Mouse (Mus musculus) spleen, postnatal 10 days (tissue): Measurements from ENCODE around the gene Tsen54.

ENCODE experiments used
- DNase-seq, 2 experiments: peaks; one replicate each; pipeline ENCODE4 v3.0.0; 2021 to 2022; ENCODE audit warnings: low spot score in 2 of 2

Tsen54 gene

DNA sequence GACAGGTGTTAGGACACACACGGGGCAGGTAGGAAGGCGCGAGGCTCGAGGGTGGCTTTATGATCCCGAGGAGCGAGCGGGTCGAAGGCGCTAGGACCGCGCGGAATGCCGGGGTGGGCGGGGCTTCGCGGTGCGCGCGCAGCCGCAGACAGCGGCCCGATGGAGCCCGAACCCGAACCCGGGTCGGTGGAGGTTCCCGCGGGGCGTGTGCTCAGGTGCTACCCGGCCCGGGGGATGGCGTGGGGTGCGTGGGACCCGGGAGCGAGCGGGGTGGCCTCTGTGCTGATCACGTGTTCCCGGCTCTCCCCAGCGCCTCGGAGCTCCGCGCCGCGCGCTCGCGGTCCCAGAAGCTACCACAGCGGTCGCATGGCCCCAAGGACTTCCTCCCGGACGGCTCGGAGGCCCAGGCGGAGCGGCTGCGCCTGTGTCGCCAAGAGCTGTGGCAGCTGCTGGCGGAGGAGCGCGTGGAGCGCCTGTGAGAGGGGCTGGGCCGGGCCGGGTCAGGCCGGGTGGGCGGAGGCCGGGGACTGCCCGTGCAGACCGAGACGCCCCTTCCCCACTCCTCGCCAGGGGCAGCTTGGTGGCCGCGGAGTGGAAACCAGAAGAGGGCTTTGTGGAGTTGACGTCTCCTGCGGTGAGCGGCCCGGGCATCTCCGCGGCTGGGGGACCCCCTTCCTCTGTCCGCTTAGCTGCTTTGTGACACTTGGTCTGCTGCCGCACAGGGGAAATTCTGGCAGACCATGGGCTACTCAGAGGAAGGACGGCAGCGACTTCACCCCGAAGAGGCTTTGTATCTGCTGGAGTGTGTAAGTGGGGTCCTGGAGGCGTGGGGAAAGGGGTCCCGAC lies at the start of gene Tsen54:
TSS of gene Tsen54 (plus strand) at position 120 of the 846 bp plus-strand sequence.
- peak; percentile 94 to 96 for DNase-seq

DNA sequence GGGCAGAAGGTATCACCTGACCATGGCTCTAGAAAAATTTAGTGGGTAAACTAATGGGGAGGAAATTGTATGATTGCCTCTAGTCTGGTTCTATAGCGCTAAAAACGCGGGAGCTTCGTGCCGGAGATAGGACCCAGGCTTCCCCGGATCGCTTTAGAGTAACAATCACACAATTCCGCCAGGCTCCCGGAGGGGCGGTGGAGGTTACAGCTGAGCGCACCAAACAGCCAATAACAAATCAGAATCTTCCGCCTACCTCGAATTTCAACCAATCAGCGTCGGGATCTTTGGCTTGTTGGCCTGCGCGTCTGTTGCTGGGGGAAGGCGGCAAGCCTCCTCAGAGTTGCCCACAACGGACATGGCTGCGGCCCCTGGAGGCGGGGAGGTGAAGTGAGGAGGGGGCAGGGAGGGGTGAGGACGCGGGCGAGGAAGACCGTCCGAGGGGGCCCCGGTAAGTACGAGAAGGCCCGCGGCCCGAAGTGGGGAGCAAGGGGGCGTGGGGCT lies 49.4 kb upstream of the Tsen54 start, which contains the start of gene Tmem94:
TSS of gene Tmem94 (plus strand) at position 331 of the 504 bp plus-strand sequence.
- peak; percentile 93 to 95 for DNase-seq

DNA sequence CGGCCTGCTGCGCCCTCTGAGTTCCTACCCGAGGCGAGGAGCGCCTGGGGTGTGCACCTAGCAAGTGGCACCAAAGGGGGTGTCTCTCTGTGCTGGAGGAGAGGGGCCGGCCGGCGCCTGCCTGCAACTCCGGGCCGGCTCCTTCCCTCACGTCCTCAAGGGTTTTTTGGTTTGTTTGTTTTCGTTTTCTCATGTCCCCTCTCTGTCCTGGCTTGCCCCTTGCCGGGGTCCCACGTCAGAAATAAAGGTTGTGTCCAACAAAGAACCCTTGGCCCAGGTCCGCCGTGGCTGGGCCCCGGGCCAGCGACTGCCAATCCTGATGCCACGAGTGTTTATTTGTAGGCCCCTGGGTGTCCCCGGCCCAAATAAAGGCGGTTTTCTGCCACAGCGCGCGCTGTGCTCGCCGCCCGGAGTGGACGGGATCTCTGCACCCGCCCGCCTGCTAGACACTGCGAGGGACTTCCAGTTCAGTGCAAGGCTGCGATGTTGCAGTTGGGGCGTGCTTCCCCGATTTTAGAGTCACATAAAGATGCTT lies 48.9 kb upstream of the Tsen54 start:
- peak in 1 of 2 experiments; percentile 60 for DNase-seq

DNA sequence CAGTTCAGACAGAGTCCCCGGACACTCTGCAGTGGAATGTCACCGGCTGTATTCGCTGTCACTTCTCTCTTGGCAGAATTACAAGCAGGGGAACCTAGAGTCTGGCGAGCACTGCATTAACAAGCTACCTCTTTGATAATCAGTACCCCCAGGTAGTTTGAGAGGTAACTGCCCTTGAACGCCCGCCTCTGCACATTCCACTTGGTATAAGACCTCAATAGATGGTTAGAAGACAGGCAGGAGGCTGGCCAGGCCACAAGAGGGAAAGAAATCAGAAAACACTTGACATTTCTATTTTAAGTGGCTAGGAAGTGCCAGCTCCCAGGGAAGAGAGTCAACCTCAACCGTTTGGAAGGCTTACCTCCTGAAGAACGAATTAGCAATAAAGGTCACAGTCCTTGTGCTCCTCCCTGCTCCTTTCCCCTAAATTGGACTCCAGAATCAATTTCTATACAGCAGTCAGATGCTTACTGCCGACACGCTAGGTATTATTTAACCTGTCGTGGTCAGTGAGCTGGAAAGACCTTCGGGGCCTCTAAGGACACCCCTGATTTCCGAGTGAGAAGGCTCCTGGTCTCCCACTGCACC lies 48.1 kb upstream of the Tsen54 start:
- DNase-seq: peak in 1 of 2 experiments; percentile 27

DNA sequence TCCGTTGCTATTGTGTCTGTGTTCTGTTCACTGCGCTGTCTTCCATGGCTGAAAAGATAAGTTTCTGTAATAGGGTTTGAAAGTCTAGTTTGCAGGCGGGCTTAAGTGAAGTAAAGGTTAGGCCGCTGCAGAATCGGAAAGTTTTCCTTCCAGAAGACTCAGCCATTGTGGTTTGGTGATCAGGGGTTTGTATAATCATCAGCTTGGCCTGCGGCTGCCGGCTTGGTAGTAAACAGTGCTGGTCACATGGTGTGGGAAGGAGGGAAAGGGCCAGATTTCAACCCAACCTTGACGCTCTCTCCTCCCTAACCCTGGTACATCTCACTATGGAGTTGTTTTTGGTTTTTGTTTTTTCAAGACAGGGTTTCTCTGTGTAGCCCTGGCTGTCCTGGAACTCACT lies 47.5 kb upstream of the Tsen54 start:
- no peak for DNase-seq

DNA sequence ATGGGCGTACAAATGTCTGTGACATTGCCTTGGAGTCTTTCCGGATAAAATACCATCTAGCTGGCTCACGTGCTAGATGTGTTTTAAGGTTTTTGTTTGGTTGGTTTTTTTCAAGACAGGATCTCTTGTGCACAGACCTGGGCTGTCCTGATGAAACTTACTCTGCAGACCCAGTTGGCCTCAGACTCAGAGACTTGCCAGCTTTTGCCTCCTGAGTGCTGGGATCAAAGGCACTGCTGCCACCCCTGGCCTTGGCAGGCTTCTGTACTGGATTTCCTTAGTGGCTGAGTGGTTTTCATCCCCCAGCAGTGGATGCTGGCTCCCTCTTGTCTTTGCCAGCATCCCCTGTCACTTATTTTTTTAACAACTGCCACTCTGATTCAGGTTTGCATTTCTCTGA lies 45.6 kb upstream of the Tsen54 start:
- no peak for DNase-seq

DNA sequence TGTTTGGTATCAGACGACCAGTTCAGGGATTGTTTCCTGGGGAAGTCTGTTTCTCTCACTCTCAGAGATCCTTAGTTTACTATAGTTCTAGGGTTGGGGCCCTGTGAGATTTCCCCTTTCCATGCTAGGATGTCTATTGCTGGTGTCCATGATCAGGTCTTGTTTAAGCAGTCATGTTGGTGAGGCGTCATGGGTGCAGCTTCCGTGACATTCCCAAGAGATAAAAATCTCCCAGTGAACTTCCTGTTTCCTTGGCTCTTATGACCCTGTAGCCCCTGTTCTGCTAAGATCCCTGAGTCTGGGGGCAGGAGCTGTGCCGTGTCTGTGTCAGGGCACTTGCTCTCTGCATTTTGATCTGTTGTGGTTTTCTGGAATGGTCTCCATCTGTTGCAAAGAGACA lies 39.9 kb upstream of the Tsen54 start:
- DNase-seq: no peak

DNA sequence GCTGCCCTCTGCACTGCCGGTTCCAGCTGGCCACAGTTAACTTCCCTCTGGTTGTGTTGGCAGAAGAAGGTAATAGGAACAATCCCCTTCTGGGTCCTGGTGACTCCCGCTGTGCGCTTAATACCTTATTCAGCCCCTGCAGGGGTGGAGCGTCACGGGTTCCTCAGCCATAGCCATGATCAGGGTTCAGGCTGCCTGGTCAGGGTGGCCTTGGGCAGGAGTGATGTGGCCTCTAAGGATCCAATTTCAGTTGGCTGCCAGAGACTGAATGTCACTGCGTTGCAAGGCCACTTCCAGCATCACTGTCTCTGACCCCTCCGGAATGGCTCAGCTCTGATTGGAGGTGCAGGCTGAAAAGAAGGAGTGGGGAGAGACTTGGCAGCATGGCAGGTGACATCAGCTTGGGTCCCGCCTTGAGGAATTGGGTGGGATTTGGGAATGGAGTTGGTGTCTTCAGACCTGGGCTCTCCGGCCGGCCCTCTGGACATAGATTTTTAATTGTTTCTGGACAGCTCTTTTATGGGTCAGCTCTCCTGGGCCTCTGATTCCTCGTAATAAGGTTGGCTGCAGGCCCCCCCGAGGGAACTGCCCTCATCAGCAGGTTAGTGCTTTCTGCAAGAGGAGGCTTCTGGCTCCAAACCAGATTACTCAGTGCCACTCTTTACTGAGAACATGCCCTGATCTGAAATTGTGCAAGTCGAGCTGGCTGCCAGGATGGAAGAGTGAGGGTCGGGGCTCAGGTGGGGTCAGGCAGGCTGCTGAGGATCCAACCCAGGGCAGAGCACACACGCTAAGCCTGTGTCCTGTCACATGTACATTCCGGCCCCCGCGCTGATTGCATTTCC lies 38.5 kb upstream of the Tsen54 start:
- no peak for DNase-seq

DNA sequence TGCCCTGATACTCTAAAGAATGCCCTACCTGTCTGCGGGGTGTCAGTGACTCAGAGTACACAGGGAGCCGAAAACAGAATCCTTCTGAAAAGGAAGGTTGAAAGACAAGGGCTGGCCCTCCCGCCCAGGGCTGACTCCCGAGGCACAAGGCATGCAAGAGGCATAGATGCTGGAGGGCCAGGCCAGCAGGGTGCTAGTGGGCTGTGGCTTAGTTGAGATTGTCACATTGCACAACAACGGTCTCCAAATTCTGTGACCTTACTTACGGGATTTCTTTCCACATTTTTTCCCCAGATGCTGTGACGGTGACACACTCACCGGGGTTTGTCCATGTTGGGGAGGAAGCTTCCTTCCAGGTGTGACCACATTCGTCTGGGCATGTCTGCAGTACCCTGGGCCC lies 37.6 kb upstream of the Tsen54 start:
- DNase-seq: no peak

DNA sequence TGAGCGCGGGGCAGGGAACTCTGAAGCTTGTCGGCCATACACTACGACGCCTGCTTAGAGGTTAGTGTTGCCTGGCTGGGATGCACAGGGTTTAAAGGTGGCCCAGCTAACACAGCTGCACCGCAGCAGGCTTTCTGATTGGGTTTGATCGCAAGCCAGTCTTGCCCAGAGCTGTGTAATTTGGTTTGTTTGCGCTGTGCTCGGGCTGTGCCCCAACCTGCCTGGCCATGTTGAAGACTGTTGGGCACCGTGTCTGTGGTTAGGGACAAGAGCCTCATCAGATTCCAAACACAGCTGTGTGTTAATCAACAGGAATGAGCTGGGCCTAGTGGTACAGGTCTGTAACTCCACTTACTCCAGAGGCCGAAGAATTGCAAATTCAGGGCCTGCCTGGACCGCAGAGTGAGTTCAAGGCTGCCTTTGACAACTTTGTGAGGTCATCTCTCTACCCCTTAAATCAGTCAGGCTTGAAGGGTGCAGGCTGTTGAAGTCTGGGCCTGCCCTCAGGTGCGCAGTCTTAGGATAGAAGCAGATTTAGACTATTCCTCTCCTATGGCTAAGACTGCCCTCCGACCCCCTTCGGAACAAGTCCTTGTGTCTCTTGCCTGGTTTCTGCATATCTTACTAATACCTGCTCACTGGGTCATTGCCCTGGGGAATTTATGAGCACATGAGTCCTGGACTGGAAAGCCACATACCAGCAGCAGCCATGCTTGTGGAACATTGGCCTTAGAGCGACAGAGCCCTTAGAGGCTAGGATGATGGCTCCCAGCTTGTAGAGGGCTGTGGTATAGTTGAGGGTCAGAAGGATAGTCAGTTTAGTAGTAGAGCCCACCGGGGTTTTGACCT lies 36.8 kb upstream of the Tsen54 start:
- DNase-seq: no peak

DNA sequence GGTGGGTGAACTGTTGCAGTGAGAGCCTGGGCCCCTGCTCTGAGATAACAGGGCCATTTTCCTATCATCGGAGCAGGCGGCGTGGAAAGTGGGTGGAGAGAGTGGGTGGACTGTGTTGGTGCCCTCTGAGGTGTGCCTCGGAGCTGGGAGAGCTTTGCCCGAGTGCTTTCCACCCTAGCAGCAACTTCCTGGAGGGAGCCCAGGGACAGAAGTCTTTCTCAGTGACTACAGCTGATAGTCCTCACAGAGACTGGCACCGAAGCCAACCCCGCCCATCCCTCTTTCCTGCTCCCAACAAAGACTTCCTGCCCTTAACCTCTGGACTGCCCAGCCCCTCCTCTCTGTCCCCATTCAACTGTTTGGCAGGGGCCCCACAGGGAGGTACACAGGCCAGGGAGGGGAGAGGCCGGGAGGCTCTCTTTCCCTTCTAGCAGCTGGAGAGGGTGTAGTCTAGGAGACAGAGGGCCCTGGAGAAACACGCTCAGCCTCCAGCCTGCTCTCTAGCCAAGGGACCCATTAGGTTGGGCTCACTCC lies 35.4 kb upstream of the Tsen54 start:
- DNase-seq: peak; percentile 53 to 64

DNA sequence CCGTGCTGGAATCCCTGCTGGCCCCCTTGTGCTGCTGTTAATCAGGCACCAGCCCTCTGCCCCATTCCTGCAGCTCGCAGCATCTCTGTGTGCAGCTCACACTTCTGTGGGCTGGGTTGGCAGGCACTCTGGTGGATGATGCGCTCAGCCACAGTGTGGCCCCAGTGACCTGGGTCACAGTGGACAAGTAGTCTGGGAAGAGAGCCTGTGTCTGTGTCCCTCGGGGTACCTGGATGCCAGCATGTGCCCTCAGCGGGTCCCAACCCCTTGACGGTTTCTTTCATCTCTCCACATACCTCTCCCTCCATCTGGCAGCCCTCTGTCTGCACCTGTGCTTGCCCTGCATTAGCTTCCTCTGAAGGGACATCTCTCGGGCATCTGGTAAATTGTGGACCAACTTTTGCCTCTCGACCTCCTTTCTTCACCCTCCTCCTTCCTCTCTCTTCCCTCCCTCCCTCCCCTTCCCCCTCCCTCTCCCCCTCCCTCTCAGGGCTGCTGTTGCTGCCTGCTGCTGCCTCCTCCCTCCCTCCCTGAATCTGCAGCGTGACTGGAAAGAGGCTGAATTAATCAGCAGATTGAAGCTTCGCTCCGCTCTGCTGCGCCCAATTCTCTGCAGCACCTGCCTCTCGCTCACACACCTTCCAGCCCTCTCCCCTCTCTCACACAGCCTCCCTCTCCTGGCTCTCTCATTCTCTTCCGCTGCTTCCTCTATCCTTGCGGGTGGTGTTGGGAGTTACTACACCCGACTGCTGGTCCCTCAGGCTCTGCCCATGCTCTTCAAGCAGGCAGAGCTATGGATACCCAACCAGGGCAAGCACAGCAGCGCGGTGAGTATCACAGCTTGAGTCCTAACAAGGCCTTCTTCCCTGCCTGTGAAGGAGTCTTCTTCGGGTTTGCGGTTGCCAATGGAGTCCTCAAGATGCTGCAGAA lies 34.1 kb upstream of the Tsen54 start:
- DNase-seq: no peak

DNA sequence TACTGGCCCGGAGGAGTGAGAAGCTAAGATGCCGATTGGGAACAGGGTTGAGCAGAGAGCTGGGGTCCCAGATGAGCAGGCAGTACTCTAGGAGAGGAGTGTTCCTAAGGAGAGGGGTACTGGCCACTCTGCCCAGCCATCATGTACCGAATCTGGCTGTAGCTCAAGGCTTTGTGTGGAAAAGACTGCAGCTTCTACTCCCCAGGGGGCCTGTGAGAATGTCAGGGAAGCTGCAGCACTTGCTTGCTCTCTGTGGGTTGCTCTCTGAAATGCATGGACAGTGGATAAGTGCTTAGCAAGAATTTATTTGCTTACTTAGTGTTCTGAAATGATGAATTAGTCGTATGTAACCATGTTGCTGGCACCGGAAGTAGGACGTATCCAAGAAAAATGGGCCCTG lies 28.1 kb upstream of the Tsen54 start:
- no peak for DNase-seq

DNA sequence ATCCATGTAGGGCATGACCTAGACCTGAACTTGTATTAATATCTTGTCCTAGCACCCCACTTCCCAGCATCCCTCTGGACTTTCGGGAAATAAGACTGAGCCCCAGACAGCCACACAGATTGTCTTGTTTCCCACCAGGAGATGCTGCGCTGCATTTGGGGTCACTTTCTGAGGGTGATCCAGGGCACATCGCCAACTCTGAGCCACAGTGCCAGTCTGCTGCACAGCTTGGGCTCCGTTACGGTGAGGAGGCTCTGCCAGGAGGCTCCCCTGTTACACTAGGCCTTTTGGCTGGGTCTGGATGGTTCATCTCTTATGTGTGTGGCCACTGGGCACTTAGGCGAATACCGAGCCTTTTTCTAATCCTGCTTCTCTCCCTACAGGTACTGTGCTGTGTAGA lies 24.7 kb upstream of the Tsen54 start:
- no peak for DNase-seq

DNA sequence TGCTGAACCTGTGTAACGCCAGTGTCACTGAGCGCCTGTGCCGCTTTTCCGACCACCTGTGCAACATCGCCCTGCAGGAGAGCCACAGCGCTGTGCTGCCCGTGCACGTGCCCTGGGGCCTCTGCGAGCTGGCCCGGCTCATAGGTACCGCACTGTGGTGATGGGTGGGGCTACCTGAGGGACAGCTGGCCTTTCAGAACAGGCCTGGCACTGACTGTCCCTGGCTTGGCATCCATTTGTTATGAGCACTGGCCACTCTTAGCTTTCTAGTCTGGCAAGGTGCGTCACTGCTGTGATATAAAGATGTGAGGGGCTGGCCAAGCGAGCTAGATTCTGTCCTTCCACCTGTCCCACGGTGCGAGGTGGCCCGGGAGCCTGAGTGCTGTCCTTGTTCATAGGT lies 22.6 kb upstream of the Tsen54 start:
- DNase-seq: no peak

DNA sequence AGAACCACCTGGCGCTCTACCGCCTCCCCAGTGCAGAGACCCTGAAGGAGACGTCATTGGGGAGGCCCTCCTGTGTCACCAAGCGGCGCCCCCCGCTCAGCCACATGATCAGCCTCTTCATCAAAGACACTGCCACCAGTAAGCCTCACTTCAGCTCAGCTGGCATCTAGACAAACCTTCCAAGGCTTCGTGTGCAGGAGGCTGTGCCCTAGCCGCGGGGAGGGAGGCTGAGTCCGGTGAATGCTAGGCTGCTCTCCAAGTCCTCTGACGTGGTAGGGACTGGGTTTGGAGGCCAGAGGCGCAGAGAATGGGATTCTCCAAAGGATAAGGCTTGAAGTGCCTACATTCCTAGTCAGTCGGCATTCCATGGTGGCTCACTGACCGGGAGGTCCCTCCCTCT lies 22.2 kb upstream of the Tsen54 start:
- no peak for DNase-seq

DNA sequence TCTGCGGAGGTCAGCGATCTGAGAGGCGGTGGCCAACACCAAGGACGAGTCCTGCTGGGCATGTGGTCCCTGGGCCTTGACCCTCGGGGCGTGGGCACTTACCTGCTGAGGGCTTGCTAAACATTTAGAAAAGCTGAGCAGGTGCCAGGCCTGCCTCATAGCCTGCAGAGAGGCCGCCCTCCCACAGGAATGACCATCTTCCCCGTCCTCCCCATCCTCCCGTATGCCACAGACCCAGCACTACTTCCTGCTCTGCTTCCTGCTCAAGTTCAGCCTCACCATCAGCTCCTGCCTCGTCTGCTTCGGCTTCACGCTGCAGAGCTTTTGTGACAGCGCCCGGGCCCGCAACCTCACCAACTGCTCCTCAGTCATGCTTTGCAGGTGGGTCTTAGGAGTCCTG lies 17.6 kb upstream of the Tsen54 start:
- no peak for DNase-seq

DNA sequence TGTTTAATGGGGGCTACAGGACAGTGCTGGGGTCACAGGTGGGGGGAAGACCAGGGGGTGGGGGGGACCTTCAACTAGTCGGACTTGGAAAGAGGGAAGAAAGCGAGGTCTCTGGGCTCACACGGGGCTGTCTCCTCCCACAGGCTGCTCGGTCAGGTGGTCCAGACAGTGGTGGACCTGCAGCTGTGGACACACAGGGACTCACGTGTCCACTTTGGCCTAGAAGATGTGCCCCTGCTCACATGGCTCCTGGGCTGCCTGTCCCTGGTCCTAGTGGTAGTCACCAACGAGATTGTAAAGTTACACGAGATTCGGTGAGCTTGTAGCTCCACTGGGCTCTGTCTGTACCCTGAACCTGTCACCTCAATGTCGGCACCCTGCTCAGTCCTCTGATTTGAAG lies 16.9 kb upstream of the Tsen54 start:
- no peak for DNase-seq

DNA sequence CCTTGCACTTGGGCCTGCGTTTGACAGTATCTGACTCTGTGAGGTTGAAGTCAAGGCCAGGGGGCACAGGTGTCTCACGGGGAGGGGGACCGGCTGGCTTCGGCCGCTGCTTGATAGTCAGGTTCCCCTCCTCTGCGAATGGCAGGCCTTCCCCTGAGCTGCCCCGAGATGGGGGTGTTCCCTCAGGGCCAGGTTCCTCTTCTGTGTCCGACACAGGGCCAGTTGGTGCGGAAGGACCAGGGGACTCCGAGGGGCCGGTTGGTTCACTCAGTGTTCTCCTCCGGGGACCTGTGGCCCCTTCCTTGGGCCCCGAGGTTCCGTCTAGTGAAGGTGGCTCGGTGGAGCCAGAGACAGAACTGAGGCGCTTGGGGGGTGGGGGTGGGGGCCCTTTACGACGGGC lies 13.5 kb upstream of the Tsen54 start:
- no peak for DNase-seq
